Mouse (Mus musculus) liver, postnatal 0 days (tissue): ENCODE results near the gene Pet117. TPM values are rescaled to one million over a fixed set of nuclear protein-coding genes. Genes with fewer than 3 reads are reported as not detected.

Source experiments
- ATAC-seq: fragments of 200-750 bp; cut with Nextera tagmentation; 2 replicates; pipeline ENCODE4 v1.8.0; 2017; ENCODE audit warnings: mild to moderate bottlenecking, moderate library complexity
- DNase-seq: peaks from one replicate; pipeline ENCODE4 v3.0.0-alpha.2; 2016
- H3K27ac ChIP-seq: fragments of 300-500 bp; sonication (generic); 2 replicates; pipeline ENCODE4 v1.5.1; 2014; ENCODE audit warnings: antibody characterized with exemption, moderate library complexity, mild to moderate bottlenecking, low read depth
- H3K27me3 ChIP-seq: fragments of 300-500 bp; sonication (generic); 2 replicates; pipeline ENCODE4 v1.6.1; 2014; ENCODE audit warnings: low read length, control low read depth, mixed read lengths; ENCODE audit not compliant: insufficient read depth
- H3K36me3 ChIP-seq: fragments of 300-500 bp; sonication (generic); replicated peaks from 2 replicates; pipeline ENCODE4 v1.6.1; 2014; ENCODE audit warnings: mild to moderate bottlenecking, control low read depth, low read length, moderate library complexity, mixed read lengths; ENCODE audit not compliant: insufficient read depth
- H3K4me1 ChIP-seq: fragments of 300-500 bp; sonication (generic); 2 replicates; pipeline ENCODE4 v1.6.1; 2014; ENCODE audit warnings: antibody characterized with exemption, mild to moderate bottlenecking, control low read depth; ENCODE audit not compliant: insufficient read depth
- H3K4me2 ChIP-seq: fragments of 300-500 bp; sonication (generic); 2 replicates; pipeline ENCODE4 v1.6.1; 2014; ENCODE audit warnings: low read depth, mild to moderate bottlenecking, low read length, moderate library complexity, mixed read lengths
- H3K4me3 ChIP-seq: fragments of 300-500 bp; sonication (generic); 2 replicates; pipeline ENCODE4 v1.5.1; 2014; ENCODE audit warnings: low read depth, low read length
- H3K9ac ChIP-seq: fragments of 300-500 bp; sonication (generic); replicated peaks from 2 replicates; pipeline ENCODE4 v1.6.1; 2014; ENCODE audit warnings: mild to moderate bottlenecking, moderate library complexity
- H3K9me3 ChIP-seq: fragments of 300-500 bp; sonication (generic); 2 replicates; pipeline ENCODE4 v1.6.1; 2016; ENCODE audit warnings: mild to moderate bottlenecking, control low read depth, low read length, mixed read lengths
- CTCF ChIP-seq: sonication (generic); IDR thresholded peaks from 2 replicates; pipeline ENCODE4 v1.5.1; 2016; ENCODE audit warnings: antibody characterized with exemption, low read depth
- EP300 ChIP-seq: IDR thresholded peaks from 2 replicates; pipeline ENCODE4 v1.6.1; 2016; ENCODE audit warnings: antibody characterized with exemption, low read depth, mild to moderate bottlenecking
- WGBS: fragments of 180-500 bp; shearing (Covaris S2); extraction: QIAGEN DNeasy Blood & Tissue Kit; methylation state at CpG from one replicate; pipeline ENCODE4 v1.1.7; 2014; ENCODE audit not compliant: insufficient replicate concordance; 5-methylcytosine and 5-hydroxymethylcytosine counted together
- polyA plus RNA-seq: library from polyadenylated mRNA; unstranded; fragments of >200 nt; fragmentation: Nextera tagmentation; extraction: Ambion mirVana; gene quantifications from 2 replicates; pipeline ENCODE4 v1.2.1, GENCODE M21; 2015

Pet117 gene
- polyA plus RNA-seq, 1 experiment from 2014 or later = 2.2 TPM

GRCm38 (mm10) chr2:144343158-144343557 is 25.6 kb upstream of the Pet117 start:
- 23% methylated on average over 4 of the region's 4 CpGs for WGBS

GRCm38 (mm10) chr2:144348525-144348924 is 20.3 kb upstream of the Pet117 start:
- DNase-seq (no peak), ATAC-seq (no peak)
- no peaks in the 10 kb centered on the region for H3K9me3 ChIP-seq
- no peaks in the 10 kb centered on the region for H3K4me1 ChIP-seq
- H3K4me2 ChIP-seq = no peak overlapping the region
- H3K36me3 ChIP-seq = no peaks in the 10 kb centered on the region
- H3K9ac ChIP-seq = no peak overlapping the region
- WGBS = 59% methylated on average over 3 of the region's 3 CpGs
- H3K4me3 ChIP-seq = no peak overlapping the region
- H3K27me3 ChIP-seq = no peaks in the 10 kb centered on the region
- no peak overlapping the region for H3K27ac ChIP-seq
- TF ChIP-seq EP300 = no peak
- peak; percentile 53 for TF ChIP-seq CTCF

More at GRCm38 (mm10) chr2:144343158-144343557, 25.6 kb upstream of the Pet117 start:
- H3K27ac ChIP-seq = no peak overlapping the region
- H3K4me3 ChIP-seq = no peak overlapping the region
- TF ChIP-seq EP300 (no peak), CTCF (no peak)
- no peaks in the 10 kb centered on the region for H3K9me3 ChIP-seq
- no peaks in the 10 kb centered on the region for H3K36me3 ChIP-seq
- no peak for DNase-seq
- H3K4me2 ChIP-seq = no peak overlapping the region
- H3K4me1 ChIP-seq = no peaks in the 10 kb centered on the region
- no peak for ATAC-seq
- H3K27me3 ChIP-seq = no peaks in the 10 kb centered on the region
- H3K9ac ChIP-seq = no peak overlapping the region

GRCm38 (mm10) chr2:144352843-144353242 is 16.0 kb upstream of the Pet117 start:
- H3K27ac ChIP-seq = no peak overlapping the region
- H3K9ac ChIP-seq = no peak overlapping the region
- no peak overlapping the region for H3K4me3 ChIP-seq
- H3K4me2 ChIP-seq = no peak overlapping the region
- no peaks in the 10 kb centered on the region for H3K4me1 ChIP-seq
- H3K36me3 ChIP-seq = no peaks in the 10 kb centered on the region
- ATAC-seq = no peak
- no peak for TF ChIP-seq CTCF
- no peak for TF ChIP-seq EP300
- no peak for DNase-seq
- WGBS = 82% methylated on average over 11 of the region's 11 CpGs
- H3K27me3 ChIP-seq = no peaks in the 10 kb centered on the region
- no peaks in the 10 kb centered on the region for H3K9me3 ChIP-seq

- Histone ChIP-seq H3K9me3 (no peaks in the 10 kb centered on the region), H3K27me3 (no peaks in the 10 kb centered on the region), H3K36me3 (peaks cover 9% of the 10 kb centered on the region), H3K9ac (peak overlapping the region; percentile 83), H3K4me3 (peak overlapping the region; percentile 93), H3K4me2 (peak overlapping the region; percentile 84), H3K4me1 (peaks cover 16% of the 10 kb centered on the region; the same call in 1 of the 2 replicates), H3K27ac (peak overlapping the region; percentile 94)
- WGBS = under 1% methylated on average over 39 of the region's 43 CpGs
- DNase-seq = no peak
- TF ChIP-seq EP300 (no peak), CTCF (no peak)
- ATAC-seq = peak; percentile 85
Observed at GRCm38 (mm10) chr2:144369020-144369421, 225 bp downstream of the Pet117 start.

GRCm38 (mm10) chr2:144369511-144369910 is 715 bp downstream of the Pet117 start:
- H3K9ac ChIP-seq = peak overlapping the region; percentile 83
- under 1% methylated on average over 12 of the region's 12 CpGs for WGBS

GRCm38 (mm10) chr2:144371566-144371965 is 2.8 kb downstream of the Pet117 start:
- Histone ChIP-seq H3K4me1 (peaks cover 16% of the 10 kb centered on the region; the same call in 1 of the 2 replicates), H3K9me3 (no peaks in the 10 kb centered on the region), H3K4me2 (no peak overlapping the region), H3K9ac (no peak overlapping the region), H3K4me3 (no peak overlapping the region), H3K27me3 (no peaks in the 10 kb centered on the region), H3K36me3 (peaks cover 21% of the 10 kb centered on the region), H3K27ac (no peak overlapping the region)
- no peak for DNase-seq
- WGBS = 90% methylated on average over 4 of the region's 4 CpGs
- no peak for TF ChIP-seq CTCF
- TF ChIP-seq EP300 = no peak
- ATAC-seq = no peak

More at GRCm38 (mm10) chr2:144369511-144369910, 715 bp downstream of the Pet117 start:
- no peak for TF ChIP-seq CTCF
- TF ChIP-seq EP300 = no peak
- ATAC-seq (no peak), DNase-seq (no peak)
- Histone ChIP-seq H3K27ac (peak overlapping the region; percentile 94), H3K4me1 (peaks cover 16% of the 10 kb centered on the region; the same call in 1 of the 2 replicates), H3K27me3 (no peaks in the 10 kb centered on the region), H3K4me2 (peak overlapping the region; percentile 84), H3K4me3 (peak overlapping the region; percentile 93), H3K36me3 (peaks cover 13% of the 10 kb centered on the region), H3K9me3 (no peaks in the 10 kb centered on the region)
